Mouse (Mus musculus) liver, postnatal 0 days (tissue): Measurements from ENCODE around the gene Inafm2.

Experiments
- CTCF ChIP-seq: sonication (generic); IDR thresholded peaks from 2 replicates; pipeline ENCODE4 v1.5.1; 2016; ENCODE audit warnings: antibody characterized with exemption, low read depth
- EP300 ChIP-seq: IDR thresholded peaks from 2 replicates; pipeline ENCODE4 v1.6.1; 2016; ENCODE audit warnings: antibody characterized with exemption, low read depth, mild to moderate bottlenecking

- TF ChIP-seq EP300, result no peak
- no peak for TF ChIP-seq CTCF
These were observed 29.8 kb downstream of the Inafm2 start for GRCm38 (mm10) chr2:118775396-118775795.
